Mouse (Mus musculus): Measurements from ENCODE around the gene Adamts10. TPM values are rescaled to one million over a fixed set of nuclear protein-coding genes. Genes with fewer than 3 reads are reported as not detected.
A peak's percentile ranks its signal among the peaks of the same experiment; 100 is the strongest.

Gene Adamts10
- 20.6 and 28.0 TPM in 2 replicates for polyA plus RNA-seq (2014; fragmentation: Nextera tagmentation; extraction: Ambion mirVana)

GRCm38 (mm10) chr17:33523918-33524755 is at the start of gene Adamts10:
TSS of gene Adamts10 (plus strand) at chr17:33524204.
- Histone ChIP-seq H3K4me2 (ENCODE audit: low read length) (peak within 1 kb of the TSS; percentile 73), H3K9me3 (replicated peaks; ENCODE audit: control insufficient read depth, low read length) (no peaks in the 10 kb centered on the region), H3K27ac (ENCODE audit: low read depth, low read length) (peak within 1 kb of the TSS; percentile 49; the same call in 1 of the 2 replicates), H3K9ac (ENCODE audit: low read length) (peak within 1 kb of the TSS; percentile 74), H3K36me3 (ENCODE audit: control insufficient read depth, insufficient read depth, low read length) (peaks cover 9% of the 10 kb centered on the region; the same call in 1 of the 2 replicates), H3K4me3 (ENCODE audit: low read depth, low read length) (peak within 1 kb of the TSS; percentile 59), H3K4me1 (ENCODE audit: control insufficient read depth, insufficient read depth, low read length) (peaks cover 10% of the 10 kb centered on the region), H3K27me3 (replicated peaks; ENCODE audit: control insufficient read depth, insufficient read depth, low read length) (no peaks in the 10 kb centered on the region)
- ATAC-seq: peak; percentile 82
- peak; percentile 81 for DNase-seq (ENCODE audit: low spot score)
- under 1% methylated on average over 43 of the region's 44 CpGs for WGBS

DNA sequence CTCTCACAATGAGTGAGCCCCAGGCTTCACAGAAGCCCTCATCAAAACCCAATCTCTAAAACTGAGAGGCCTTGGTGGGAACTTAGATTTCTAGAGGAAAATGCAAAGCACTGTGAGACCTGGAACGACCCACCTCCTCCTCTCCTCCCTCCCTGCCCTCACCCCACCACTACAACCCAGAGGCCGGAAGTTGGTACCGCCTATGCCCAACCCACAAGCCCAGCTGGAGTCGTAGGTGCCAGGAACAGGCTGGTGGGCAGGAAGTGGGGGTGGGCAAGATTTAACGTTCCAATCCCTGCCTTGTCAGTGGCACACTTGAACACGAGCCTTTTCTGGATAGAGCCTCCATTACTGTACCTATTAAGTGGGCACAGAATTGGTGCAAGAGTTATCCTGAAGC is 40.0 kb upstream of the Adamts10 start:
- 72% methylated on average over 6 of the region's 6 CpGs for WGBS
- Histone ChIP-seq H3K9ac (ENCODE audit: low read length) (no peak overlapping the region), H3K27ac (ENCODE audit: low read depth, low read length) (no peak overlapping the region), H3K4me2 (ENCODE audit: low read length) (no peak overlapping the region), H3K4me3 (ENCODE audit: low read depth, low read length) (no peak overlapping the region), H3K36me3 (ENCODE audit: control insufficient read depth, insufficient read depth, low read length) (no peaks in the 10 kb centered on the region), H3K9me3 (replicated peaks; ENCODE audit: control insufficient read depth, low read length) (no peaks in the 10 kb centered on the region), H3K4me1 (ENCODE audit: control insufficient read depth, insufficient read depth, low read length) (no peaks in the 10 kb centered on the region), H3K27me3 (replicated peaks; ENCODE audit: control insufficient read depth, insufficient read depth, low read length) (no peaks in the 10 kb centered on the region)
- ATAC-seq: no peak
- DNase-seq (ENCODE audit: low spot score): no peak

- Histone ChIP-seq H3K9me3 (replicated peaks; ENCODE audit: control insufficient read depth, low read length) (no peaks in the 10 kb centered on the region), H3K4me3 (ENCODE audit: low read depth, low read length) (no peak overlapping the region), H3K9ac (ENCODE audit: low read length) (no peak overlapping the region), H3K27me3 (replicated peaks; ENCODE audit: control insufficient read depth, insufficient read depth, low read length) (no peaks in the 10 kb centered on the region), H3K27ac (ENCODE audit: low read depth, low read length) (no peak overlapping the region), H3K4me1 (ENCODE audit: control insufficient read depth, insufficient read depth, low read length) (no peaks in the 10 kb centered on the region), H3K36me3 (ENCODE audit: control insufficient read depth, insufficient read depth, low read length) (no peaks in the 10 kb centered on the region), H3K4me2 (ENCODE audit: low read length) (no peak overlapping the region)
- DNase-seq (ENCODE audit: low spot score) (peak; percentile 7), ATAC-seq (no peak)
- 78% methylated on average over 2 of the region's 2 CpGs for WGBS
Observed at GRCm38 (mm10) chr17:33487211-33487610, 36.8 kb upstream of the Adamts10 start.

- no peaks in the 10 kb centered on the region for H3K4me1 ChIP-seq (ENCODE audit: control insufficient read depth, insufficient read depth, low read length)
- H3K4me3 ChIP-seq (ENCODE audit: low read depth, low read length): no peak overlapping the region
- no peaks in the 10 kb centered on the region for H3K27me3 ChIP-seq (replicated peaks; ENCODE audit: control insufficient read depth, insufficient read depth, low read length)
- WGBS: 100% methylated on average over 1 of the region's 1 CpGs
- no peak for ATAC-seq
- H3K27ac ChIP-seq (ENCODE audit: low read depth, low read length): no peak overlapping the region
- DNase-seq (ENCODE audit: low spot score): peak; percentile 55
- H3K36me3 ChIP-seq (ENCODE audit: control insufficient read depth, insufficient read depth, low read length): no peaks in the 10 kb centered on the region
- no peak overlapping the region for H3K9ac ChIP-seq (ENCODE audit: low read length)
- no peak overlapping the region for H3K4me2 ChIP-seq (ENCODE audit: low read length)
- H3K9me3 ChIP-seq (replicated peaks; ENCODE audit: control insufficient read depth, low read length): no peaks in the 10 kb centered on the region
Observed at GRCm38 (mm10) chr17:33487652-33488051, 36.4 kb upstream of the Adamts10 start.

DNA sequence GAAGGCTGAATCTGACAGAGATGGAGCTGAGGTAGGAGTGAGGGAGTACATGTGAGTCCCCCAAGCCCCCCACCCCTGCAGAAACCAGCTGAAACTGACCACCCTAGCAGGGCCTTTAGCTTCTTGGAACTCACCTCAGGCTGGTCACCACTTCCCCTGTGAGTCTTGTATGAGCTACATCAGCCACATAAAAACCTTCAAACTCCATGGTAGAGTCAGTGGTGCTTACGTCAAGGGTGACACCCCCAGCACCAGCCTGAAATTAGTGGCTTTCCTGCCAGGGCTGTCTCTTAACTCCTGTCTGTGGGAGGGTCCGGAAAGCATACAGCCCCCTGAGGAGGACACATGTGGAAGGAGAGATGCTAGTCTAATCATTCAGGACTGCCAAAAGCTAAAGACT is 32.6 kb upstream of the Adamts10 start:
- H3K9me3 ChIP-seq (replicated peaks; ENCODE audit: control insufficient read depth, low read length): no peaks in the 10 kb centered on the region
- H3K27ac ChIP-seq (ENCODE audit: low read depth, low read length): no peak overlapping the region
- no peak overlapping the region for H3K4me2 ChIP-seq (ENCODE audit: low read length)
- H3K36me3 ChIP-seq (ENCODE audit: control insufficient read depth, insufficient read depth, low read length): no peaks in the 10 kb centered on the region
- no peak overlapping the region for H3K4me3 ChIP-seq (ENCODE audit: low read depth, low read length)
- 76% methylated on average over 2 of the region's 2 CpGs for WGBS
- no peak overlapping the region for H3K9ac ChIP-seq (ENCODE audit: low read length)
- H3K4me1 ChIP-seq (ENCODE audit: control insufficient read depth, insufficient read depth, low read length): no peaks in the 10 kb centered on the region
- H3K27me3 ChIP-seq (replicated peaks; ENCODE audit: control insufficient read depth, insufficient read depth, low read length): no peaks in the 10 kb centered on the region
- no peak for DNase-seq (ENCODE audit: low spot score)
- ATAC-seq: no peak

- no peak for ATAC-seq
- Histone ChIP-seq H3K4me3 (ENCODE audit: low read depth, low read length) (no peak overlapping the region), H3K27ac (ENCODE audit: low read depth, low read length) (no peak overlapping the region), H3K27me3 (replicated peaks; ENCODE audit: control insufficient read depth, insufficient read depth, low read length) (no peaks in the 10 kb centered on the region), H3K4me2 (ENCODE audit: low read length) (no peak overlapping the region), H3K9me3 (replicated peaks; ENCODE audit: control insufficient read depth, low read length) (no peaks in the 10 kb centered on the region), H3K36me3 (ENCODE audit: control insufficient read depth, insufficient read depth, low read length) (no peaks in the 10 kb centered on the region), H3K4me1 (ENCODE audit: control insufficient read depth, insufficient read depth, low read length) (no peaks in the 10 kb centered on the region), H3K9ac (ENCODE audit: low read length) (no peak overlapping the region)
- WGBS: 64% methylated on average over 6 of the region's 6 CpGs
- peak; percentile 45 for DNase-seq (ENCODE audit: low spot score)
Observed at GRCm38 (mm10) chr17:33493065-33493464, 30.9 kb upstream of the Adamts10 start.

- H3K27me3 ChIP-seq (replicated peaks; ENCODE audit: control insufficient read depth, insufficient read depth, low read length): no peaks in the 10 kb centered on the region
- no peaks in the 10 kb centered on the region for H3K4me1 ChIP-seq (ENCODE audit: control insufficient read depth, insufficient read depth, low read length)
- H3K27ac ChIP-seq (ENCODE audit: low read depth, low read length): no peak overlapping the region
- ATAC-seq (no peak), DNase-seq (ENCODE audit: low spot score) (peak; percentile 4)
- H3K9ac ChIP-seq (ENCODE audit: low read length): no peak overlapping the region
- no peak overlapping the region for H3K4me2 ChIP-seq (ENCODE audit: low read length)
- no peaks in the 10 kb centered on the region for H3K36me3 ChIP-seq (ENCODE audit: control insufficient read depth, insufficient read depth, low read length)
- H3K9me3 ChIP-seq (replicated peaks; ENCODE audit: control insufficient read depth, low read length): no peaks in the 10 kb centered on the region
- no peak overlapping the region for H3K4me3 ChIP-seq (ENCODE audit: low read depth, low read length)
Observed at GRCm38 (mm10) chr17:33494586-33494985, 29.4 kb upstream of the Adamts10 start.

DNA sequence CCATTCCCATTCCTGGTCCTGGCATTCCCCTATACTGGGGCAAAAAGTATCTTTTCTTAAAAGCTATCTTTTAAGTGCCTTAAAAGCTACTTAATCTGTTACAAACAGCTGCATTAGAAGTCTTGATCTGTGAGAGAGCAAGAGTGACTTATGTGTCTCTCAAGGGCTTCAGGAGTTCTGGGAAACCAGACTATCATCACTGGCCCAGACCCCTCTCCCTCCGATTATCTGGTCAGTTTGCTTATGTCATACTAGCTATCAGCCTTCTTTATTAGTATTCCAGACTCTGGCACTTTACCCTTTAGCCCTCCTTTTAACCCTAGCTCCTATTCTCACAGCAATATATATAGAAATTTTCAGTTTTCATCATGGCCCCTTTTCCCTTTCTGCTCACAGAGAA is 25.1 kb upstream of the Adamts10 start:
- H3K4me2 ChIP-seq (ENCODE audit: low read length): no peak overlapping the region
- WGBS: 95% methylated on average over 1 of the region's 1 CpGs
- ATAC-seq (no peak), DNase-seq (ENCODE audit: low spot score) (no peak)
- no peak overlapping the region for H3K27ac ChIP-seq (ENCODE audit: low read depth, low read length)
- no peaks in the 10 kb centered on the region for H3K27me3 ChIP-seq (replicated peaks; ENCODE audit: control insufficient read depth, insufficient read depth, low read length)
- no peak overlapping the region for H3K9ac ChIP-seq (ENCODE audit: low read length)
- no peaks in the 10 kb centered on the region for H3K9me3 ChIP-seq (replicated peaks; ENCODE audit: control insufficient read depth, low read length)
- no peak overlapping the region for H3K4me3 ChIP-seq (ENCODE audit: low read depth, low read length)
- H3K36me3 ChIP-seq (ENCODE audit: control insufficient read depth, insufficient read depth, low read length): no peaks in the 10 kb centered on the region
- no peaks in the 10 kb centered on the region for H3K4me1 ChIP-seq (ENCODE audit: control insufficient read depth, insufficient read depth, low read length)

- no peaks in the 10 kb centered on the region for H3K27me3 ChIP-seq (replicated peaks; ENCODE audit: control insufficient read depth, insufficient read depth, low read length)
- no peaks in the 10 kb centered on the region for H3K4me1 ChIP-seq (ENCODE audit: control insufficient read depth, insufficient read depth, low read length)
- no peaks in the 10 kb centered on the region for H3K36me3 ChIP-seq (ENCODE audit: control insufficient read depth, insufficient read depth, low read length)
- H3K4me2 ChIP-seq (ENCODE audit: low read length): no peak overlapping the region
- H3K4me3 ChIP-seq (ENCODE audit: low read depth, low read length): no peak overlapping the region
- no peak overlapping the region for H3K9ac ChIP-seq (ENCODE audit: low read length)
- DNase-seq (ENCODE audit: low spot score) (no peak), ATAC-seq (no peak)
- no peak overlapping the region for H3K27ac ChIP-seq (ENCODE audit: low read depth, low read length)
- WGBS: 91% methylated on average over 1 of the region's 1 CpGs
- H3K9me3 ChIP-seq (replicated peaks; ENCODE audit: control insufficient read depth, low read length): no peaks in the 10 kb centered on the region
Observed at GRCm38 (mm10) chr17:33508386-33508785, 15.6 kb upstream of the Adamts10 start.
